Mouse (Mus musculus): Measurements from ENCODE around the gene Apbb2. TPM values are rescaled to one million over a fixed set of nuclear protein-coding genes. Genes with fewer than 3 reads are reported as not detected.

Gene Apbb2
- total RNA-seq, 2 experiments from 2014 or later, result 57.3 to 64.0 TPM

DNA sequence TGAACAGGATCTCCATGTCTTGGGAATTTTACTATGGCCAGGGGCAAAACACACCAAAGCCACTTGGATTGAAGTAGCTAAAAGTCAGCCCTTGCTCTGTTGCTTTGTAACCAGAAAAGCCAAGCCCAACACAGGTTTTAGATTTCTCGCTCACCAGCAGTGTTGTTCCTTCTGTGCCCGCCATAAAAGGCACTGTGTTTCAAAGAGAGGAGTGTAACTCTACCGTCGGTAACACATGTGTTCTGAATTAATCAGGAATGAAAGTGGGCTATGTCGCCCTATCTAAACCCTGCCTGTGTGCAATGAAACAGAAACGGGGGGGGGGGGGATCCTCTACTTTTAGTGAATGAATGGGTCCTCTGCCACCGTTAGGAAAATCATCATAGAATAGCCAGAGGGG, 90.0 kb downstream of the Apbb2 start:
- intact Hi-C loops (cut with DNase I), result no loop called here

DNA sequence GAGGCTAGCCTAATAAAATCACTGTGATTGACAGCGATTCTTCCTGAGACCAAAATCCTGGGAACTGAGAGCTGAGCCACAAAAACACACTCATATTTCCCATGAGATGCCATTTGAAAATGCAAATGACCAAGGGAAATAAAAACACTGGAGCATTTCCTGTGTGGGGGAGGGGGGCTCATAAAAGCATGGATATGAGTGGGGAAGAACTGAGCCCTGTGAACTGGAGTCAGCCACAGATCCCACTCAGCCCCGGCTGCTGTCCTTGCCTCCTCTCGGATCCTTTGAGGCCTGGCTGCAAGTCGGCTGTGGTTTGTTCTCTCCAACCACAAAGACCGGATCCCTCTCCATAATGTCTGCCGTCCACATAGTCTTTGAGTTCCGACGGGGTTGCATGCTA, 91.5 kb downstream of the Apbb2 start:
- DNase-seq (ENCODE audit: low spot score in 2 of 2), result no peak
- intact Hi-C loops (cut with DNase I), result no loop called here

More for the DNA sequence above, 90.0 kb downstream of the Apbb2 start:
- no peak for DNase-seq (ENCODE audit: low spot score in 2 of 2)

DNA sequence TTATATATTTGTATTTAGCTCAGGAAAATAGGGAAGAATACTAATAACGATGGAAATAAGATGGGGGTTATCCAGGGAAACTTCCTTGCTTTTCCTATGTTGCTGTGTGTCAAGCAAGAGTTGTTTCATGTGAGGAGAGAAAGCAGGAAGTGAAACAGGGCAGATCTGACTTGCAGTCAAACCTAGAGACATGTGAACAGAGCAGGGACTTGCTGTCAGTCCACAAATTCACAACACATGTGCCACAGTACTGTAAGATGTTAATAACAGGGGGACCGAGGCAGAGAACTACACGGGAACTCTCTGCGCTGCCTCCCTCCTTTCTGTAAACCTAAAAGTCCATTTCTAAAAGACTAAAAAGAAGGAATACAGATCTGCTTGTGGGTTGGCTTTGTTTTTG, 93.6 kb downstream of the Apbb2 start:
- intact Hi-C loops (cut with DNase I), result no loop called here
- DNase-seq (ENCODE audit: low spot score in 2 of 2), result no peak

DNA sequence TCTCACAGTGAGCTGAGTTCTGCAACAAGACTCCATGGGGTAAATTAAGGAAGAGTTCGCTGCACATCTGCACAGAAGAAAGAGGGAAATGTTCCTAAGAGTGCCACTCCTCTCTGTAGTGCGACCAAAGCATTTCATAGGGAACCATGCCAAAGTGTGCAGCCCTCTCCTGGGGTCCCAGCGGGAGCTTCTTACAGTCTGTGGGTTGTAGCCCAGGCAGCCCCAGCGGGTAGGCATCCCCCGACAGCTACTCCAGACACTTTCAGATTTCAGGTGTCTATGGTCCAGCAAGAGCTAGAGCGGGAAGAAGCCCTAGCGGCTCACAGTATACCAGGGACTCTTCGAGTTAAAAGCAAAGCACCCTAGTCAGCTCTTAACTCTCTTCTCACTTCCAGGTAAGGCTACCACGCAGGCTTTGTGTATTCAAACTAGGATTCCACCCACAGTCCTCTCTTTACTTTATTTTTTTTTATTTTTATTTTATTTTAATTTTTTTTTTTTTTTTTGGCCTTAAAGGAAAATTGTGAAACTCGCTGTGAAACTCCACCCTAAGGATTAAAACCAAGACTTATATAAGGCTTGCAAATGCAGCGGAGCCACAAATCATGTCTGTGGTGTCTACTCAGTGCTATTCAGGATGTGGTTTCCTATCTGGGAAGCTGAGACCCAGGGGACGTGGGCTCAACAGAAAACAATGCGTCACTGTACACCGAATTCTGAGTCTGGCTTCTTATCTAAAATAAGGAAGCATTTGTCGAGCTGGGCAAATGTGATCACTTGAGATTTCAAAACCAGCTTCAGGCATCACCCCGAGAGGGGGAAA, 94.7 kb downstream of the Apbb2 start:
- peak in 1 of 2 experiments; percentile 27 for DNase-seq (ENCODE audit: low spot score in 2 of 2)
- intact Hi-C loops (cut with DNase I), result loop anchor here (5.0 kb wide), 1 partner anchor 93 kb away; the partner anchor contains the start of gene Apbb2

DNA sequence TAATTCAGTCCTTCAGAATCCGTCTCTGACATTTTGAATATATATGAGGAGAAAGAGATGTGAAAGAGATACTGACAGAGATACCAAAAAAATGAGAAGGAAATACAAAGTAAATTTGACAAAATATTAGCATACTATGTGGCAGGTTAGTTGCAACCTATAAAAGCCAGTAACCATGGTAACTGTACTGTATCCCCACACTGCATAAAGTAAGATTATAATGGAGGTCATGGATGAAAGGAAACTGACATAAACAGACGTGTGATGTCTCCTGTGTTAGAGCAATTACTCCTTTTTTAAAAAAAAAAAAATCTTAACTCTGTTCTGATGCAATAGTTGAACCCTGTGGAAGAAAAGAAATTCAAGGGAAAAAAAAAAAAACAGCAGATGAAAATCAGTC, 97.3 kb downstream of the Apbb2 start:
- no peak for DNase-seq (ENCODE audit: low spot score in 2 of 2)
- intact Hi-C loops (cut with DNase I), result loop anchor here (1.0 to 5.0 kb wide), 2 partner anchors 14 to 96 kb away; partner anchors contain the start of gene Apbb2

DNA sequence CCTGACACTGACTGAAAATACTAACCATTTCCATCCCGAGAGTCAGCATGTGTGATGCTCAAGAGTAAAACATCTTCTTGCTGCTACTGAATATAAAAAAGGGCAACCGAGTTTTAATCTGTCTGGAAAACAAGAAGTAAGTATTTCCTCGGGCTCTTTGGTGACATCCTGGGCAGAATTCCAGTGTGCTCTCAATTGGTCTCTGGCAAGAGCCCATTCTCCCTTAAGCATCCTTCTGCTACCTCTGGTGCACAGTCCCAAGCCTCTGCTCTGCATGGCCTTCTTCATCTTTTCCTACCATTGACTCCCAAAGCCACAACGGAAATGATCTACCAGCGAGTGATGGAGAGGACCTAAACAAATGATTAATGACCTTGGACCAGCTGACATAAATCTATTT, 99.1 kb downstream of the Apbb2 start:
- DNase-seq (ENCODE audit: low spot score in 2 of 2), result no peak
- intact Hi-C loops (cut with DNase I), result no loop called here

DNA sequence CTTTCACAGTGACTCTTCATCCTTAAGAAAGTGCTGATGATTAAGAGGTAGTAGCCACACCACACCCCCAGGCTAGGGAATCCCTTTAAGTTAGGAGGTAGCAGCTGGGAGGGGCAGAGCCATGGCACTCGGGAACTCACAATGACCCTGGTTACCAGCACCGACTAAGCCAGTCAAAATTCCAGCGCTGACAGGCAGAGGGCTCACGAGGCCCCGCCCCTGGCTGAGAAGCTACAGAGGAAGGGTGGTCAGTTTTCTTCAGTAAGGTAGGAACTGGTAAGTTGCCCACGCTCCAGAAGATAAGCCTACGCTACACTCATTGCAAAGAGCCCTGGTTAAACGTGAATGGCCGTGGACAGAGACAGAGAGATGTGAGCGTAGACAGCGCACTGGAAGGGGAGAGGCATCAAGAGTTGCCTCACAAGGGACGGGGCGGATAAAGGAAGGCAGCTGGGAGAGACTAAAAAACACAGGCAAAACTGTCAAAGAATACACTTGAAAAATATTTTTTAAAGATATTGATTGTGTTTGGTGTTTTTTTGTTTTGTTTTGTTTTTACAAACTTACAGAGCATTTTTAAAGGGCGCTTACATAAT, 100.1 kb downstream of the Apbb2 start:
- DNase-seq (ENCODE audit: low spot score in 2 of 2), result no peak
- intact Hi-C loops (cut with DNase I), result no loop called here

DNA sequence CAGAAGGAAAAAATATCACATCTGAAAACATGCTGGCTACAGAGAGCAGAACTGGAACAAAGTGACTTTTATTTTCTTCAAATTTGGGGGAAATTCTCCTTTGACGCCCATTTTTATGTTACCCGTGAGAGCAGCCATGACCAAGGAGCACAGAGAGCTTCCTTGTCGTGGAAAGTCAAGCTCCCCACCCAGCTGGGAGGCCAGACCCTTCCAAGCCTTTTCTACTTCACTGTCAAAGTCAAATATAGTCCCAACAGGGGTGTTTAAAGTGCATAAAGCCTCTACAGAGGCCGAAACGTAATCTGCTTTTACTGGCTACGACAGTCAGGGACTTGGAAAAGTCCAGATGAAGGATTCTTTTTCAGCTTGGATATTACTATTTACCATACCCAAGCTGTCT, 101.1 kb downstream of the Apbb2 start:
- DNase-seq (ENCODE audit: low spot score in 2 of 2), result no peak
- intact Hi-C loops (cut with DNase I), result no loop called here

DNA sequence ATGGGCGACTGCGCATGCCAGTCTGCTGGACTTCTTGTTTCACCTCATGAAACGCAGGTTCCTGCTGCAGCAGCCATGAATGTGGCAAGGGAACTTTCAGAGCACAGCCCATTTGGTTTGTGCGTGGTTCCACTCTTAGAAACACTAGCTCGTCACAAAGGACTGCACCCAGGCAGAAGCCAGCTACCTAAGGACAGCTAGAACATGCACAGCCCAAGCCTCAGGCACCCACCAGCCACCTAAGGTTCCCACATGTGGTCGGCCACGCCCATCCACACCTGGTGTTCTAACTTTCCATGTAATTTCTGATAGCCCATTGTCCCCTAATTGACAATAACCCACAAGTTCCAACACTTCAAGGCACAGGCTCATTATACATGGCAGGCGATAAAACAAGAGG, 102.3 kb downstream of the Apbb2 start:
- DNase-seq (ENCODE audit: low spot score in 2 of 2), result no peak
- intact Hi-C loops (cut with DNase I), result no loop called here

DNA sequence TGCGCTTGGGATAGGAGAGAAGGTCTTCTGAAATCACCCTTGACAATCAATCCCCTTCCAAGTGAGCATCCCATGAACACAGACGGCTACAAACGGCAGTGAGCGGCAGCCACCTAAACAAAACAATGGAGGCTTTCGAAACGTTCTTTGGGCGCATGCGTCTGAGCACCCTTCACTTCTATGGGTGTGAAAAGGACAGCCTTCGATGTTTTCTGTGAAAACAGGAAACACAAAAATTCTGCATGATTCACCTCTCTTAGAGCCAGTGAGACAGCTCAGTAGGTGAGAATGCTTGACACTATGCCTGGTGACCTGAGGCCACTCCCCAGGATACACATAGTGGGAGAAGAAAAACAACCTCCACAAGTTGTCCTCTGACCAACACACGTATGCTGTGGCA, 103.3 kb downstream of the Apbb2 start:
- intact Hi-C loops (cut with DNase I), result no loop called here

DNA sequence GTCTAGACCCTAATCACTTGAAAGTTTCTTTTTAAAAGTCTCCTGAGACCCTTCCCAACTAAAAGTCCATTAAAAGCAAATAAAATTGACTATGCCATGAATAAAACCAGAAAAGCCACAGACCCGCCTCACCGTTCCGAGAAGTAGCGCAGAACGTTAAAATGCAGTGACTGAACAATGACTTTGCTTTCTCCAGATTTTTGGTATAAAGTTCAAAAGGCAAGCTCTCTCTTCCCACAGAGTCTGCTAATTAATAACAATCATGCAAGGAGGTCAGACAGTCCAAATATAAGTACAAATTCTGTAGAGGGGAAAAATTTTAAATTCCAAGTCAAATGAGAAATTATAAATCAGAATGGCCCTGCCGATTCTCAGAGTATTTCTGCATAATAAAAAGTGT, 103.9 kb downstream of the Apbb2 start:
- no peak for DNase-seq (ENCODE audit: low spot score in 2 of 2)
- intact Hi-C loops (cut with DNase I), result no loop called here

More for the DNA sequence above, 103.3 kb downstream of the Apbb2 start:
- no peak for DNase-seq (ENCODE audit: low spot score in 2 of 2)

DNA sequence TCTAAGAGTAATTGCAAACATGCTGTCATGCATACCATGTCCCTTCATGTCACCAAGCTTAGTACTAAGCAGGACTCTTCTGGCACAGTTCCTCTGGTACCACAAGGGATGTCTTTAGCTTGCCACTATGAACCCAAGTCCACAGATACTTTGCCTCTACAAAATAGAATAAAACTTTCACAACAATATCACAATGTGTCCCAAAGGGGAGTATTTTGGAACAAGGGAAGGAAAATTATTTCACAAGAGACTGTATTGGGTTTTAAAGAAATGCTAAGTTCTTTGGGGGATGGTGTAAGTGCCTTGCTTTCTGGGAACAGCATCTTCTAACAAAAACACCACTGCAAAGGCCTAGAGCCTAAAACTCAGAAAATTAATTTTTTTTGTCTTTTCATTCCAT, 105.2 kb downstream of the Apbb2 start:
- intact Hi-C loops (cut with DNase I), result no loop called here
- no peak for DNase-seq (ENCODE audit: low spot score in 2 of 2)

DNA sequence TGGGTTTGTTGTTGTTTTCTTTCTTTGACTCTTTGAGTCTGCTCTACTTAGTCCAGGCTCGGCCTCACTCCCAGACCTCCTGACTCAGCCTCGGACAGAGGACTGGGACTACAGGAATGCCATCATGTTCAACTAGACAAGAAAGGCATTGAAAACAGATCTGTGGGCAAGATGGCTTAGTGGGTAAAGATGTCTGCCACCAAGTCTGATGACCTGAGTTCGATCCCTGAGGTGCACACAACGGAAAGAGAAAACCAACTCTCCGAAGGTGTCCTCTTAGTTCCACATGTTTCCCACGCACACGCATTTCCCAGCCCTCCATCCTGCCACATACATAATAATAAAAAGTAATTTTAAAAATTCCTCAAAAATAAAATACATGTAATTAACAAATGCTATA, 106.1 kb downstream of the Apbb2 start:
- intact Hi-C loops (cut with DNase I), result no loop called here
- no peak for DNase-seq (ENCODE audit: low spot score in 2 of 2)

DNA sequence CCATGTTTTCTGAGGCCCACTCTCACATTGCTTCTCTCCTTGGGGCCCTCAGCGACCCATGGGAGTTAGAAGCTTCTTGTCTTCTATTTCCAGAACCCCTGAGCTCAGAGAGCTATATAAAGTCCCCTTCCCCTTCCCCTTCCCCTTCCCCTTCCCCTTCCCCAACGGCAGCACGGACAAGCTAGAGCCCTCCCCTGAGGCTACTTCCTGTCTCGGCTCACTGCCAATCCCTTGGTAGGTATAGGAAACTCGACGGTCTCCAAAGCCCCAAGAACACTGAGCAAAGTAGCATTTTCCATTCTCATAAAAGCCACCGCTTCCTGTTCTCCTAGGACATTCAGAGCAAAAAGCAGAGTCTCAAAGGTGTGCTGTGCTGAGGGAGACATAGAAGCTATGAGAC, 107.9 kb downstream of the Apbb2 start:
- intact Hi-C loops (cut with DNase I), result no loop called here
- DNase-seq (ENCODE audit: low spot score in 2 of 2), result no peak

DNA sequence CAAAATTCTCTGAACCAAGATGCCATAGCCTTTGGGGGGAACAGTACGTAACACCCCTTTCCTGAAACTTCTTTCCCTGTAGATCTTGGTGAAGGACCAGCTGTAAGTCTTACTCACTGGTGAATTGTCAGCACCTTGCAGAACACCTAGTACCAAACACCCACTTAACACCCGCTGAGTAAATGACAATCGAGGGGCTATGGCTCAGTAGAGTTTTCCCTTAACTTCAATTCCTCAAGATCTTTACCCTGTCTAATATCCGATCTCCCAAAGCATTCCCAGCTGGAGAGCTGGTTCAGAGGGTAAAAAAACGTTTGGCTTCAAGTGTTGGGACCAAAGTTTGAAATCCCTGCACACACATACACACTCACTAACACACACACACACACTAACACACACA, 109.4 kb downstream of the Apbb2 start:
- intact Hi-C loops (cut with DNase I), result no loop called here

DNA sequence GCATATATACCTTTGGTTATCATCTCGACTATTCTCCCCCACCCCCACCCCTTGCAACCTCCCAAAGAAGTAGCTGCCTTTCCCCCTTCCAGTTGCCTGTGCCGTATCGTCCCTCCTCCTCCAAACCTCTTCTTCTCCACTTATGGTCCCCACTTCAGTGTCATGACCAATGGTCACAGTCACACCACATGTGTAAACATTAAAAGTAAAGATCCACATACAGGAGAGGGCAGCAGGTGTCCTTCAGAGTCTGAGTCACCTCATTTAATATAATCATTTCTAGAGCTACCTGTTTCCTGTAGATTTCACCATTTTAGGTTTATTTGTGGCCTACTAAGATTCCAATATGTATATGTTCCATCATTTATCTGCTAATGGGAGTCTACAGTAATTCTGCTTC, 113.0 kb downstream of the Apbb2 start:
- no peak for DNase-seq (ENCODE audit: low spot score in 2 of 2)
- intact Hi-C loops (cut with DNase I), result no loop called here

More for the DNA sequence above, 109.4 kb downstream of the Apbb2 start:
- no peak for DNase-seq (ENCODE audit: low spot score in 2 of 2)

DNA sequence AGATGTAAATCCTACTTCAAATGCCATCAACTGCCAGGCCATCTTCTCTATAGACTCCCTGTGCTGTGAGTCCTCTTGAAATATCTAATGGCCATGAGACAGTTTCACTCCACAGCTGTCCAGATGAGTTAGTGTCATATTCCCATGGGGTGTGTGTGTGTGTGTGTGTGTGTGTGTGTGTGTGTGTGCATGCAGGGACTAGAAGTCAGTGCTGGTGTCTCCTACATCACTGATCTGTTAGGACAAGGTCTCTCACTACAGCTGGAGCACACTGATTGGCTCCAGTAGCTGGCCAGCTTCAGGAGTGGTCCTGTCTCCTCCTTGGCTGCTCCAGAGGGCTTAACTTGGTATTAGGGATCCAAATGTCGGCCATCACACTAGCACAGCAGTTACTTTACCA, 113.5 kb downstream of the Apbb2 start:
- intact Hi-C loops (cut with DNase I), result no loop called here
- no peak for DNase-seq (ENCODE audit: low spot score in 2 of 2)

DNA sequence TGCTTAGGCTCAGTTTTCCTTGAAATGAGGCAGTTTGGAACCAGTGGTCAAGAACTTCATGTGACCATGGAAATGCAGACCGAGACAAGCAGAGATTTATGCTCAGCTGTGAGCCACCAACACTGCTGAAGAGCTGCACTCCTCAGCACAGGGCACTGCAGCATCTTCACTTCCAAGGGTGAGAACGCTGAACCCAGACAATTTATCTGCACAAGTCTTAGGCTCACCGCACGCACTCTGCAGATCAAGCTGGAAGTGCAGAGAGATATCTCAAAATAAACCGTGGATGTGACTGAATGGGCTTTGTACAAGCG, 114.2 kb downstream of the Apbb2 start:
- intact Hi-C loops (cut with DNase I), result no loop called here
- DNase-seq (ENCODE audit: low spot score in 2 of 2), result no peak

DNA sequence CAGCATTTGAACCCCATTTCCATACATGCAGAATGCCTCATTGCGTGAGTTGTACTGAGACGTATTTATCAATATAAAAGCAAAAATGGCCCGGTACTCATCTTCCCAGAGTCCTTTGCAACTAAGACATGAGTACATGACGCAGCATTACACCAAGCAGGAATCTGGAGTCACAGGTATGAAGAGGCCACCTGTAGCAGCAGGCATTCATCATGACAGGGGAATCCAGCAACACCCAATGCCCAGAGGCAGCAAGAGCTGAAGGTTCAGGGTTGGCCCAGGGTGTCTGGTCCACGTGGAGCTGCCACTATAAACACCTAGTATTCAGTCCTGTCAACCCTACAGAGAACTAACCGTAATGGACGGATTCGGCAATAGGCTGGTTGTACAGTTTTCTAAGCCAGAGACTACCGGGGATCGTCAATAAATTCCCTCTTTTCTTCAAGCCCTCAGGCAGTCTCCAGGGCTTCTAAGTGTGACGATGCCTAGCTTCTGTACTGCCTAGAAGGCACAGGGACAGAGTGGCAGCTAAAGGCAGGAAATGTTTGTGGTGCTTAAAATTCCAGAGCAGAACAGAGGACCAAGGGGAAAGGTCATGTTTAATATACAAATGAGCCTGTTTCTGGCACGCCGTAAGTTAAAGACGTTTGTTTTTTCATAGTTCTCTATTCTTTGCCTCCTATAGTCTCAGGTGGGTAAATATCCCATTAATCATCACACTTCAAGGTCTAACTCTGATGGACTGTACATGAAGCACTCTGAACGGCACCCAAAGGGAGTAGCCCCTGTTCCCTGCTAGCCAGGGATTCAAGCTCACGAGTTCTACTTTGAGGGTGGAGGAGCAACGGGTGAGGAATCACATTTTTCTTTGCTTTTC, 114.8 kb downstream of the Apbb2 start:
- DNase-seq (ENCODE audit: low spot score in 2 of 2), result no peak
- intact Hi-C loops (cut with DNase I), result no loop called here

DNA sequence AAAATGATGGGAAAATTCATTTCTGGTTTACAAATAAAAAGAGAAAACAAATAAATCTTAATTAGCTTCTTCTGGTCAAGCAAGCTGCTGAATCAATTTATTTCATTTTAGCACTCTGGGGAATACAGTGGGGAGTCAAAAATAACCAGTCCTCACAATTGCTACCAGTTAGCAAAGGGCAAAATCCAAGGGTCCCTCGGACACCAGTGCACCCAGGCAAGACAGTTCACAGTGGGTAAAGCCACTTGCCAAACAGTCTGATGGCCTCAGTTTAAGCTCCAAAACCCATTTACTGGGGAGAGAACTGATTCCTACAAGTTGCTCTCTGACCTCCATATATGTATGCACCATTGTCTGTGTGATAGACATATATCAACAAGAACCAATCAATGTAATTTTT, 115.6 kb downstream of the Apbb2 start:
- intact Hi-C loops (cut with DNase I), result no loop called here
- DNase-seq (ENCODE audit: low spot score in 2 of 2), result no peak

DNA sequence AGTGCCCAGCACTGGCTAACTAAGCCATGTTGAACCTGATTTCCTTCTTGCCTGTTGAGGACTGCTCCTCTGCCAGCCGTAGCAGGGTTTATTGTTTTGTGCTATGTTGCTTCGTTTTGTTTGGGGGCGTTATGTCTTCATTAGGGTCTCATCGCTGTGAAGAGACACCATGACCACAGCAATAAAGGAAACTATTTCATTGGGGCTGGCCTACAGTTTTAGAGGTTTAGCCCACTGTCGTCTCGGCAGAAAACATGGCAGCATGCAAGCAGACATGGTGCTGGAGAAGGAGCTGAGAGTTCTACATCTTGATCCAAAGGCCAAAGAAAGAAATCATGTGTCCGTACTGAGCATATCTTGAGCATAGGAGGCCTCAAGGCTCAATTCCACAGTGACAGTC, 119.0 kb downstream of the Apbb2 start:
- intact Hi-C loops (cut with DNase I), result no loop called here
- no peak for DNase-seq (ENCODE audit: low spot score in 2 of 2)
